ENCODE assay signal across 9 mouse cellular contexts in genomic region chr9:54169489-54169888, GRCm38 (mm10).
DNase-seq lines count a peak whose midpoint lies in the region; ATAC-seq and TF ChIP-seq lines count a peak whose summit lies in the region.
"Had no signal": no experiment of that assay in that cellular context is flagged by ENCODE, and none has a peak within 500 bp of the region (broad histone marks: within the 10 kb centered on the region; RNA-seq: fewer than 3 reads in every experiment).

No protein-coding gene starts in this region.

- no peaks in the 10 kb centered on the region for H3K27me3 ChIP-seq in heart, adult 2 months (ENCODE audit: control insufficient read depth, insufficient read depth, low read length)
- H3K27me3 ChIP-seq in hindbrain, embryonic 14.5 days (ENCODE audit: control insufficient read depth, insufficient read depth, low read length), result no peaks in the 10 kb centered on the region
- H3K27me3 ChIP-seq: heart, embryonic 13.5 days had no signal

- H3K9me3 ChIP-seq in hindbrain, embryonic 14.5 days (ENCODE audit: control insufficient read depth, low read length), result no peaks in the 10 kb centered on the region
- H3K9me3 ChIP-seq: heart, embryonic 13.5 days had no signal

- H3K4me3 ChIP-seq in heart, adult 2 months, result no peak overlapping the region
- no peak overlapping the region for H3K4me3 ChIP-seq in hindbrain, embryonic 14.5 days (replicated peaks; ENCODE audit: low read length)
- H3K4me3 ChIP-seq: heart, embryonic 13.5 days had no signal

- TF ChIP-seq EP300 in heart, adult 2 months (IDR thresholded peaks at IDR 0.05; ENCODE audit: insufficient read depth, low read depth, low read length), result no peak

- peak overlapping the region; percentile 21; the same call in 1 of the 2 replicates for H3K4me2 ChIP-seq in hindbrain, embryonic 14.5 days (replicated peaks)
- H3K4me2 ChIP-seq: heart, embryonic 13.5 days had no signal

- TF ChIP-seq POLR2A in heart, adult 2 months (IDR thresholded peaks at IDR 0.05; ENCODE audit: insufficient read depth, low read depth, low read length), result no peak

- 35% methylated on average over 5 of the region's 5 CpGs for WGBS in heart, adult 2 months
- WGBS in hindbrain, embryonic 14.5 days, result 46% methylated on average over 5 of the region's 5 CpGs

- no peak for ATAC-seq in hindbrain, embryonic 14.5 days (ENCODE audit: low FRiP score)
- ATAC-seq in megakaryocyte, adult 5-6 weeks (ENCODE audit: poor library complexity, severe bottlenecking), result no peak

- no peaks in the 10 kb centered on the region for H3K36me3 ChIP-seq in heart, adult 2 months (ENCODE audit: control insufficient read depth, insufficient read depth, low read length)
- H3K36me3 ChIP-seq in hindbrain, embryonic 14.5 days (replicated peaks; ENCODE audit: control insufficient read depth, insufficient read depth), result no peaks in the 10 kb centered on the region
- H3K36me3 ChIP-seq: heart, embryonic 13.5 days had no signal

- peak; percentile 54 for TF ChIP-seq CTCF in heart, adult 2 months (IDR thresholded peaks at IDR 0.05)

- intact Hi-C loops in heart, adult 2 months (cut with DNase I), result no loop called here
- intact Hi-C loops in heart, postnatal 25 days (cut with DNase I), result no loop called here

- DNase-seq in heart, adult 2 months, result no peak
- DNase-seq in heart, adult 9 months (ENCODE audit: low spot score in 2 of 2), result no peak
- DNase-seq in right cerebral cortex, adult 2 months (ENCODE audit: low spot score in 2 of 2), result peak; percentile 12 to 42
- DNase-seq in right cerebral cortex, postnatal 14 days, result no peak
- DNase-seq in hindbrain, embryonic 14.5 days (ENCODE audit: low spot score), result peak; percentile 74
- no peak for DNase-seq in gastrocnemius, postnatal 25 days
- DNase-seq in heart, postnatal 25 days (ENCODE audit: low spot score), result no peak

- H3K9ac ChIP-seq in heart, adult 2 months (ENCODE audit: low read depth, low read length), result no peak overlapping the region
- no peak overlapping the region for H3K9ac ChIP-seq in hindbrain, embryonic 14.5 days
- H3K9ac ChIP-seq: heart, embryonic 13.5 days had no signal

- no peak overlapping the region for H3K27ac ChIP-seq in heart, adult 2 months
- H3K27ac ChIP-seq in hindbrain, embryonic 14.5 days, result no peak overlapping the region
- H3K27ac ChIP-seq: heart, embryonic 13.5 days had no signal

- no peaks in the 10 kb centered on the region for H3K79me2 ChIP-seq in heart, adult 2 months (replicated peaks; ENCODE audit: control insufficient read depth, insufficient read depth, low read length)

- no peaks in the 10 kb centered on the region for H3K4me1 ChIP-seq in heart, adult 2 months (ENCODE audit: control insufficient read depth, insufficient read depth, low read length)
- H3K4me1 ChIP-seq in hindbrain, embryonic 14.5 days (replicated peaks; ENCODE audit: control insufficient read depth, insufficient read depth, low read length), result no peaks in the 10 kb centered on the region
- H3K4me1 ChIP-seq: heart, embryonic 13.5 days had no signal

Comparison
In these comparisons a context has a peak if more than half of its experiments do, and no peak if none do; other contexts are left out.
1. DNase-seq: peak in right cerebral cortex, adult 2 months (2 of 2) and hindbrain, embryonic 14.5 days (single experiment); none in heart, adult 2 months (0 of 2), heart, adult 9 months (0 of 2), right cerebral cortex, postnatal 14 days (single experiment), gastrocnemius, postnatal 25 days (single experiment) and heart, postnatal 25 days (single experiment).